Mouse (Mus musculus): ENCODE data around the gene Enho. TPM values are rescaled to one million over a fixed set of nuclear protein-coding genes. Genes with fewer than 3 reads are reported as not detected.

Enho gene
- polyA plus RNA-seq, 1 experiment from 2014 or later = 25.0 TPM

DNA sequence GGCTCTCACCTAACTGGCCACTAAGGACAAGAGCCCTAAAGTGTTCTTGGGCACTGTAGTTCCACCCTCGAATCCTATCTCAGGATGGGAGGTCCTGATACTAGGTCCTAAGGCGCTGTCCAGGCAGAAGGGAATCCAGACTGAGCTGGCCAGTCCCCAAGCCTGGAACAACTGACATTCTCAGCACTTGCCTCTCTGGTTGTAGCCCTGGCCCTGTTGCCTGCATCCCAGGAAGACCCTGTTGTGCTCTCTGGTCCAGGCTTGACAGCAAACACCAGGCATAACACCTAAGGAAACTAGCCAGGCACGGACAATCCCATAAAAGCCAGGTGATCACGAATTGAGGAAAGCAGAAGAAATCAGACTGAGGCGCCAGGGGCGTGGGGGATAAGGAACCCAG lies 42.7 kb upstream of the Enho start:
- Histone ChIP-seq H3K27ac (ENCODE audit: low read length) (no peak overlapping the region), H3K9me3 (ENCODE audit: low read length) (no peaks in the 10 kb centered on the region), H3K4me1 (ENCODE audit: insufficient read depth, low read depth, low read length) (no peaks in the 10 kb centered on the region), H3K4me3 (ENCODE audit: low read depth, low read length) (no peak overlapping the region), H3K27me3 (replicated peaks; ENCODE audit: insufficient read depth, low read length) (0 out of 2 replicates have a peak, but pooled peaks cover 4% of the 10 kb centered on the region), H3K9ac (replicated peaks; ENCODE audit: low read depth) (no peak overlapping the region), H3K36me3 (ENCODE audit: insufficient read depth, low read length) (no peaks in the 10 kb centered on the region), H3K4me2 (replicated peaks; ENCODE audit: low read depth, low read length) (no peak overlapping the region)
- 37% methylated on average over 6 of the region's 6 CpGs for WGBS
- DNase-seq (ENCODE audit: low spot score) (no peak), ATAC-seq (no peak)
- no peak for TF ChIP-seq CTCF (IDR thresholded peaks at IDR 0.05)
- no peak for TF ChIP-seq EP300 (IDR thresholded peaks at IDR 0.05)

DNA sequence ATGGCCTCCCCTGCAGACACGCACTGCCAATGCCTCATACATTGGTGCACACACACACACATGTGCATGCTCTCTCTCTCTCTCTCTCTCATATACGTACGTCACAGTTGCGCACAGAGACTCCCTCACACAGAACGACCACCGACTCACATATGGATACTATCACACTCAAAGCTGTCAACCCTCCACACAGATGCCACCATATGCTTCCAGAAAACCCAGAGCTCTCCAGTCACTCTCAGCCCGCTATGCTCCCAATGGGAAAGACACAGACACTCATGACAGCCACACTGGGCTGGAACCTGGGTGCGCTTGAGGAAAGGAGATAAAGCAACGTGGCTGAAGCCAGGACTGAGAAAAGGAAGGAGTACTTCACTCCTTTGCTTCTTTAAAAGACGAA lies 41.8 kb upstream of the Enho start:
- ATAC-seq = no peak
- no peak overlapping the region for H3K4me3 ChIP-seq (ENCODE audit: low read depth, low read length)
- no peak overlapping the region for H3K27ac ChIP-seq (ENCODE audit: low read length)
- H3K4me1 ChIP-seq (ENCODE audit: insufficient read depth, low read depth, low read length) = no peaks in the 10 kb centered on the region
- H3K27me3 ChIP-seq (replicated peaks; ENCODE audit: insufficient read depth, low read length) = 0 out of 2 replicates have a peak, but pooled peaks cover 4% of the 10 kb centered on the region
- no peaks in the 10 kb centered on the region for H3K36me3 ChIP-seq (ENCODE audit: insufficient read depth, low read length)
- no peaks in the 10 kb centered on the region for H3K9me3 ChIP-seq (ENCODE audit: low read length)
- H3K9ac ChIP-seq (replicated peaks; ENCODE audit: low read depth) = no peak overlapping the region
- WGBS = 62% methylated on average over 10 of the region's 10 CpGs
- H3K4me2 ChIP-seq (replicated peaks; ENCODE audit: low read depth, low read length) = no peak overlapping the region
- DNase-seq (ENCODE audit: low spot score) = no peak
- no peak for TF ChIP-seq CTCF (IDR thresholded peaks at IDR 0.05)
- TF ChIP-seq EP300 (IDR thresholded peaks at IDR 0.05) = no peak

DNA sequence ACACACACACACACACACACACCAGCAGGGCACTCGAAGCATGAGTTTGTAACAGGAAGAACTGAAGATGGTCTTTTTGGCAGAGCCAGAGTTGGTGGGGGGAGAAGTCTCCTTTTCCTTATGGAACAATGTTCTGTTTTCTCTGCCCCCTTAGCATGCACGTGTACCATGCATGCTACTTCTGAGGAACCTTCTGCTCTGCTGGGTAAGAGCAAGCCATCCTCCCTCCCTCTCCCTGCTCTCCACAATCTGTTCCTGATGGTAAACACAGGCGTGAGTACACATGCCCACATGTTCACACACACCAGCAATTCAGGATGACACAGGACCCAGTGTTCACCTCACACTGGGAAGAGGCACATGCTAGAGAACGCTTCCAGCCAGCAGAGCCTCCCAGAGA lies 41.1 kb upstream of the Enho start:
- Histone ChIP-seq H3K4me3 (ENCODE audit: low read depth, low read length) (no peak overlapping the region), H3K27me3 (replicated peaks; ENCODE audit: insufficient read depth, low read length) (0 out of 2 replicates have a peak, but pooled peaks cover 4% of the 10 kb centered on the region), H3K9ac (replicated peaks; ENCODE audit: low read depth) (no peak overlapping the region), H3K27ac (ENCODE audit: low read length) (no peak overlapping the region), H3K9me3 (ENCODE audit: low read length) (no peaks in the 10 kb centered on the region), H3K4me2 (replicated peaks; ENCODE audit: low read depth, low read length) (no peak overlapping the region), H3K4me1 (ENCODE audit: insufficient read depth, low read depth, low read length) (no peaks in the 10 kb centered on the region), H3K36me3 (ENCODE audit: insufficient read depth, low read length) (no peaks in the 10 kb centered on the region)
- 54% methylated on average over 4 of the region's 4 CpGs for WGBS
- no peak for DNase-seq (ENCODE audit: low spot score)
- no peak for ATAC-seq
- TF ChIP-seq CTCF (IDR thresholded peaks at IDR 0.05) (no peak), EP300 (IDR thresholded peaks at IDR 0.05) (no peak)

DNA sequence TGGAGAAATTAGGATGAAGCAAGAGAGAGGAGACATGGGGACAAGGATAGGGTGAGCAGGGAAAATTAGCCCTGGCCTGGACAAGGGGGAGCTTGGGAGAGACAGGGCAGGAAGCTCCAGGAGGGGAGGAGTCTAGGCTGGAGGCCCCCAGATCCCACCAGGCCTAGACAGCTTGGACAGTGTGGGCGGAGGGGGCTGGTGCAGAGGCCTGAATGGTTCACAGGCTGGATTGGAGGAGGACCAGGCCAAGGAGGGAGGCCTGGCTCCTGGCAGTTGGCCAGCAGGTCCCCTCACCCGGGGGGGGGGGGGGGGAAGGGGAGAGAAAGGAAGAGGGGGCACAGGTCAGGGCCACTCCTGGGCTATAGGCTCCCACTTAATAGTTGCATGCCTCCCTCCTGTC lies 39.2 kb upstream of the Enho start:
- Histone ChIP-seq H3K36me3 (ENCODE audit: insufficient read depth, low read length) (no peaks in the 10 kb centered on the region), H3K27me3 (replicated peaks; ENCODE audit: insufficient read depth, low read length) (0 out of 2 replicates have a peak, but pooled peaks cover 4% of the 10 kb centered on the region), H3K4me1 (ENCODE audit: insufficient read depth, low read depth, low read length) (no peaks in the 10 kb centered on the region), H3K27ac (ENCODE audit: low read length) (no peak overlapping the region), H3K4me2 (replicated peaks; ENCODE audit: low read depth, low read length) (no peak overlapping the region), H3K9me3 (ENCODE audit: low read length) (no peaks in the 10 kb centered on the region), H3K4me3 (ENCODE audit: low read depth, low read length) (no peak overlapping the region), H3K9ac (replicated peaks; ENCODE audit: low read depth) (no peak overlapping the region)
- DNase-seq (ENCODE audit: low spot score) = no peak
- ATAC-seq = no peak
- WGBS = no CpG with 5 or more reads among the region's 2 CpGs
- no peak for TF ChIP-seq EP300 (IDR thresholded peaks at IDR 0.05)
- no peak for TF ChIP-seq CTCF (IDR thresholded peaks at IDR 0.05)

DNA sequence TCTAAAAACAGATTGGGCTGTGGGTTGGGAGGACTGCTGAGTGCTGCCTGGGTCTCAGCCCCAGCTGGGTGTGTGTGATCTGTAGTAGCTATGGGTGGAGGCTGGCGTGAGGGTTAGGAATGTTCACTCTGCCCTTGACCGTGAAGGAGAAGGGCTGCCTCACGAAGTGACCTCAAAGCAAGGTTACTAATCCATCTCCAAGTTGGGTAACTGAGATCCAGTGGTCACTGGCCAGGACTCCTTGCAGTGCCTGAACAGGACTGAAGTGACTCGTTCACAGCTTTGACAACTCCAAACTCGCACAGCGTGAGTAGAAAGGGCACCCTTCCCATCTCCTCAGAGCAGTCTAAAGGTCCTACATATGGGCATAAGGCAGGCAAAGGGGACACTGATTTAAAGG lies 38.7 kb upstream of the Enho start:
- no peak overlapping the region for H3K4me3 ChIP-seq (ENCODE audit: low read depth, low read length)
- no peaks in the 10 kb centered on the region for H3K36me3 ChIP-seq (ENCODE audit: insufficient read depth, low read length)
- ATAC-seq = no peak
- 0 out of 2 replicates have a peak, but pooled peaks cover 4% of the 10 kb centered on the region for H3K27me3 ChIP-seq (replicated peaks; ENCODE audit: insufficient read depth, low read length)
- no peak for DNase-seq (ENCODE audit: low spot score)
- no peak overlapping the region for H3K9ac ChIP-seq (replicated peaks; ENCODE audit: low read depth)
- H3K4me1 ChIP-seq (ENCODE audit: insufficient read depth, low read depth, low read length) = no peaks in the 10 kb centered on the region
- H3K27ac ChIP-seq (ENCODE audit: low read length) = no peak overlapping the region
- 44% methylated on average over 6 of the region's 6 CpGs for WGBS
- TF ChIP-seq CTCF (IDR thresholded peaks at IDR 0.05) (no peak), EP300 (IDR thresholded peaks at IDR 0.05) (no peak)
- no peaks in the 10 kb centered on the region for H3K9me3 ChIP-seq (ENCODE audit: low read length)
- no peak overlapping the region for H3K4me2 ChIP-seq (replicated peaks; ENCODE audit: low read depth, low read length)

DNA sequence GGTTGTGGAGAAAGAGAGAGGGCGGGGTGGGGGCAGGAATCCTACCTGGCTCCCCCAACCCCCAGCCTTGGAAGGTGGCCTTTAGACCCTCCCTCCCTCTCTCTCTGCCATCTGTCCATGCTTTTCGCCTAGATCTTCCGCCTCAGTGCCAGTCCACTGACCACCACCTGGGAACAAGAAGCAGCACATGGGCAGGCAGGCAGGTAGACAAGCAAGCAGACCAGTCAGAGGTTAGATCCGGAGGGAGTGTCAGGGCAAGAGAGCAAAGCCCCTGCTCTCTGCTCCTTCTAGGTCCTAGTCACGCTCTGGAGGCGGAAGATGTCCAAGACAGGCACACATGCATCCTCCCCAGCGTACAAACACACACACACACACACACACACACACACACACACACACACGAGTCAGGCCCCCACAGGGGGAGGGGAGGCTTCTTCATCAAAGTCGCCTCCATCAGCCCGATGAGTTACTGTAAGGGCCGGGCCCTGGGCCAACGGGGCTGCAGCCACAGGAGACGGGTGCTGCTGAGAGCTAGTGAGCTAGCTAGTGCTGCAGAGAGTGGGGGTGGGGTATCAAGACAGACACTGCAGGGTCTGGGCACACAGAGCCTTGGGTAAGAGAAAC lies 37.0 kb upstream of the Enho start:
- H3K4me2 ChIP-seq (replicated peaks; ENCODE audit: low read depth, low read length) = no peak overlapping the region
- no peaks in the 10 kb centered on the region for H3K36me3 ChIP-seq (ENCODE audit: insufficient read depth, low read length)
- no peaks in the 10 kb centered on the region for H3K9me3 ChIP-seq (ENCODE audit: low read length)
- no peak overlapping the region for H3K27ac ChIP-seq (ENCODE audit: low read length)
- TF ChIP-seq EP300 (IDR thresholded peaks at IDR 0.05) (no peak), CTCF (IDR thresholded peaks at IDR 0.05) (no peak)
- H3K9ac ChIP-seq (replicated peaks; ENCODE audit: low read depth) = no peak overlapping the region
- H3K27me3 ChIP-seq (replicated peaks; ENCODE audit: insufficient read depth, low read length) = 0 out of 2 replicates have a peak, but pooled peaks cover under 1% of the 10 kb centered on the region
- WGBS = 35% methylated on average over 13 of the region's 13 CpGs
- H3K4me3 ChIP-seq (ENCODE audit: low read depth, low read length) = no peak overlapping the region
- peak; percentile 50 for ATAC-seq
- no peaks in the 10 kb centered on the region for H3K4me1 ChIP-seq (ENCODE audit: insufficient read depth, low read depth, low read length)
- peak; percentile 51 for DNase-seq (ENCODE audit: low spot score)

Data from lung, postnatal 0 days (tissue).